Mouse (Mus musculus) left cerebral cortex, postnatal 14 days (tissue): Measurements from ENCODE around the gene Erp44. TPM values are rescaled to one million over a fixed set of nuclear protein-coding genes. Genes with fewer than 3 reads are reported as not detected.

Source experiments
- DNase-seq, 2 experiments: peaks; one replicate each; pipeline ENCODE4 v3.0.0; 2021 to 2022; ENCODE audit warnings: low spot score in 2 of 2, mixed read lengths in 1 of 2
- intact Hi-C: fragments of 180-260 bp; cut with DNase I; formaldehyde crosslinking; loops from one replicate; pipeline ENCODE4 v1.15.1; 2025
- long read RNA-seq, 2 experiments: library from polyadenylated mRNA; stranded (forward); transcript quantifications; one replicate each; pipeline ENCODE4 v2.0.0; 2021
- total RNA-seq, 2 experiments: library from RNA; stranded (reverse); gene quantifications; 2 replicates each; pipeline ENCODE4 v1.2.3; 2021

The Erp44 gene
- total RNA-seq = 10 to 100 TPM; 33.3 to 37.2 TPM
- long read RNA-seq, experiment 1, transcript Erp44-201 (12 exons, 2,624 nt) = major isoform, 55 of 64 reads
- long read RNA-seq, experiment 1, partial matches to known transcripts = 3 of 64 reads
- long read RNA-seq, experiment 1, other reads (novel, unspliced or antisense) = 6 of 64 reads
- long read RNA-seq, experiment 2, transcript Erp44-201 (12 exons, 2,624 nt) = major isoform, 41 of 45 reads
- long read RNA-seq, experiment 2, partial matches to known transcripts = 2 of 45 reads
- long read RNA-seq, experiment 2, other reads (novel, unspliced or antisense) = 2 of 45 reads

DNA sequence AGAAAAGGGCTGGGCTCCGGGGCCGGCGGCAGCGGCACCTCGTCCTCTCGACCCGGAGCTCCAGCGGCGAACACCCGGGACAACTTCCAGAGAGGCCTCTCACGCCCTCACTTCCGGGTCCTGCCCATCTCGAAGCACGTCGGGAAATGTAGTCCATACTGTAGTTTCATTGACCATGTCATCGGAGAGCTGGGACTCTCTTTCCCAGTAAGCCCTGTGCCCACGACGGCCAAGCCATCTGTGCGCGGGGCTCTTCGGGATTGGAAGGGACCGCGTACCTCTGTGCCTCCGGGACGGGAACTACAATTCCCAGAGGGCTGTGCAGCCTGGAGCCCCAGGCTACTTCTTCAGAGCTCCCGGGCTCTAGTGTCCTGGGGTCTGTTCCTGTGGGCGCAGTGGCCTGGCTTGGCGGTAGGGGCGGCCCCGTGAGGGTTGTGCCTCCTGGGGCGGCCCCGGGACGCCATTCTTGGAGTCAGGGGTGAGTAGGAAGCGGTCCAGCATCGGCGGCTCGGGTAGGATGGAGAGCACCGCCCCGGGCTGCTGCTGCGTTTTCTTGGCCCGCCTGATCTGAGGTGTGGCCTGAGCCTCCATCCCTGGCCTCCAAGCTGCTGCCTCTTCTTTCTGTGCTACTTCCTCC, at the start of gene Erp44, which contains the start of gene Invs:
TSS of gene Erp44 (minus strand) at position 61 of the 637 bp plus-strand sequence.
TSS of gene Invs (plus strand) at position 263 of the 637 bp plus-strand sequence.
- intact Hi-C loops = loop anchor here (10.0 kb wide), 2 partner anchors 95 to 205 kb away; no protein-coding TSS in a partner anchor
- peak; percentile 95 to 98 for DNase-seq

GRCm38 (mm10) chr4:48328042-48328441, 48.7 kb upstream of the Erp44 start:
- no peak for DNase-seq
- intact Hi-C loops = no loop called here

GRCm38 (mm10) chr4:48327192-48327591, 47.8 kb upstream of the Erp44 start:
- intact Hi-C loops = no loop called here
- peak in 1 of 2 experiments; percentile 7 for DNase-seq

DNA sequence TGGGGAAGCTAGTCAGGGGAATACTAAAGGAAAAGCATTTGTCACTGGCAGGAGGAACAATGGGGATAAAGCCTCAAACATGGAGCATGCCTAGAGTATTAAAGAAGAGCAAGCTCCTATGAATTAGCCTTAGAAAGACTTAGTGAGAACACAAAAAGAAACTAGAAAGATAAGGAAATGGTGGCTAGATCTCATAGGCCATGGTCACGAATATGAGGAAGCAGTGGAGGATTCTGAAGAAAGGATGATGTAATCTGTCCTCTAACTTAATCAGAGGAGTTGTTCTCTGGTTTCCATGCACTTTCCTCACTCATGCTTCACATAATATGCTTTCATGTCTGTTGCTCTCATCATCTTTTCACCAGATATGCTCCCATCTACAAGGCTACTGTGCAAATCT, 42.7 kb upstream of the Erp44 start:
- intact Hi-C loops = no loop called here
- DNase-seq = no peak

DNA sequence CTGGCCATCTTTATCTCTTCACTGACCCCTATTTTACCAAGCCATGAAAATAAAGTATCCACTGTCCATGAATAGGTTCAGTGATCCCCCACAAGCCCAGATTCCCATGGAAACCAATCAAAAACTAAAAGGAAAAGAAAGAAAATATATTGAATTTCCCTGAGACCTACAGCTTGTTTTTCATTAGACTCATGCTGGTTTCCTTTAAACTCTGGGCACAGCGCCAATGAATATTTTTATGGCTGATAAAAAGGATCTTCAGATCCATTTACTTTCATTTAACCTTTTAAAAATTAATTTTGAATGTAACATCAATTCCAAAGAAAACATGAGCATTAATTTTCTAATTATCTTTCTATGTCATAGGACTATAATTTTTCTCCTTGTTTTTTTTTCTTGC, 41.9 kb upstream of the Erp44 start:
- peak in 1 of 2 experiments; percentile 7 for DNase-seq
- intact Hi-C loops = no loop called here

GRCm38 (mm10) chr4:48316036-48316435, 36.7 kb upstream of the Erp44 start:
- intact Hi-C loops = no loop called here
- DNase-seq = peak in 1 of 2 experiments; percentile 6

DNA sequence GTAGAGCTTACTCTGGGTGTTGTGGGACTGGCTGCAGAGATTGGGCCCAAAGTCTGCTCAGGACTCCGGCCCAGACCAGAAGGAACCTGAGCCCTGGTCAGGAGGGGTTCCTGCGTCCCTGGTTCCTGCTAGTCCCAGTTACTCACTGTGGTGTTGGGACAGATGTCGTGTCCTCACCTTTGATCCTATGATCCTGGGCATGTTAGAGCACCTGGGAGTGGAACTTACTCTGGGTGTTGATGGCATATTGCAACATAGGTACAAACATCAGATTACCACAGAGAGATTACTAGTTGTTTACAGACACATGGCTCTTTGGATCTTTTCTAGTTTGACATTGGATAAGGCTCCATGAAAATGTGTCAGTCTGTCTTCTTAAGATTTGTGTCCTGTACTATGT, 35.5 kb upstream of the Erp44 start:
- intact Hi-C loops = no loop called here
- DNase-seq = no peak

DNA sequence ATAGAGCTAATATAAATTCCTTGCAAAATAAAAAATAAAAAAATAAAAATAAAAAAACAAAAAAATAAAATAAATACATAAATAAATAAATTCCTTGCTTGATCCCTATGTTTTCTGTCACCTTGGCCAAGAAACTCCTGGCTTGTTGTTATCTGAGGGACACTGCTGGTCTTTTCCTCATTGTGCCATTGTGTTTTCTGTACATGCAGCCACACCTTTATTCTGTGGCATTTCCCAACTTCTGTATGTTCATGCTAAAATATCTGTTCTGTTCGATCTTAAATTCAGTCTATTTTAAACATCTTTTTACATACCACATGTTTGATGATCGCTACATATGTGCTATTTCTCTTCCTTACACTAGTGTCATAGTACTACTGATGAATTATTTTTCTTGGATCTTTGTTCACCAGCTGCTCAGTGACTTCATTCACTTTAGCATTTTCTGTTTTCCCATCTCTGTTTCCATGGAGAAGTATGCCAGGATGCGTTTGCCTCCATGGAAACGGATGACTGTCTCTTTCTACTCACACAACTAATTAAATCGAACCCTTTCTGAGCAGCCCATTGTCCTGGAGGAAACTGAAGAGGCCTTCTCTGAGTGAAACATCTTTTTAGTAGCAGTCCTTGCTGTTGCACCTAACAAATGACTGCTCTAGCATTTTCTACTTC, 7.9 kb upstream of the Erp44 start:
- intact Hi-C loops = loop anchor here (10.0 kb wide), 1 partner anchor 88 kb away; no protein-coding TSS in a partner anchor

DNA sequence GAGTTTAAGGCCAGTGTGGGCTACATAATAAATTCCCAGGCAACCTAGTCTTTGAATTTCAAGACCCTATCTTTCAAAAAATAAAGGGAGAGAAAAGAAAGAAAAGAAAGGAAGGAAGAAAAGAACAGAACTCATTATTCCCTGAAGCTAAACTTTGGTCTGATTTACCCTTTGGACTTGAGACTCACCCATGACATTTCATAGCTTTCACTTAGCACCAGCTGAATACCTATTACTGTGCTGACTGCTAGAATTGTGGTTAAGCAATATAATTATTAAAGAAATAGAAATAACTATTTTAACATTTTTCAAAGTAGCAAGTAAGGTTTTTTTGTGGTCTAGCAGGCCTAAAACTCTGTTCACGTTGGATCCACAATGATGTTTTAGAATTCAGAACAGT, 1.8 kb upstream of the Erp44 start:
- no peak for DNase-seq
- intact Hi-C loops = loop anchor here (10.0 kb wide), 1 partner anchor 94 kb away; no protein-coding TSS in a partner anchor

More for the DNA sequence above, 7.9 kb upstream of the Erp44 start:
- peak; percentile 21 to 62 for DNase-seq

GRCm38 (mm10) chr4:48278757-48279497, 431 bp downstream of the Erp44 start:
- peak; percentile 24 to 31 for DNase-seq
- intact Hi-C loops = loop anchor here (10.0 kb wide), 1 partner anchor 204 kb away; no protein-coding TSS in a partner anchor

GRCm38 (mm10) chr4:48277011-48277410, 2.3 kb downstream of the Erp44 start:
- DNase-seq = no peak
- intact Hi-C loops = loop anchor here (10.0 kb wide), 1 partner anchor 202 kb away; no protein-coding TSS in a partner anchor

GRCm38 (mm10) chr4:48275736-48276135, 3.6 kb downstream of the Erp44 start:
- no peak for DNase-seq
- intact Hi-C loops = loop anchor here (10.0 kb wide), 1 partner anchor 201 kb away; no protein-coding TSS in a partner anchor

DNA sequence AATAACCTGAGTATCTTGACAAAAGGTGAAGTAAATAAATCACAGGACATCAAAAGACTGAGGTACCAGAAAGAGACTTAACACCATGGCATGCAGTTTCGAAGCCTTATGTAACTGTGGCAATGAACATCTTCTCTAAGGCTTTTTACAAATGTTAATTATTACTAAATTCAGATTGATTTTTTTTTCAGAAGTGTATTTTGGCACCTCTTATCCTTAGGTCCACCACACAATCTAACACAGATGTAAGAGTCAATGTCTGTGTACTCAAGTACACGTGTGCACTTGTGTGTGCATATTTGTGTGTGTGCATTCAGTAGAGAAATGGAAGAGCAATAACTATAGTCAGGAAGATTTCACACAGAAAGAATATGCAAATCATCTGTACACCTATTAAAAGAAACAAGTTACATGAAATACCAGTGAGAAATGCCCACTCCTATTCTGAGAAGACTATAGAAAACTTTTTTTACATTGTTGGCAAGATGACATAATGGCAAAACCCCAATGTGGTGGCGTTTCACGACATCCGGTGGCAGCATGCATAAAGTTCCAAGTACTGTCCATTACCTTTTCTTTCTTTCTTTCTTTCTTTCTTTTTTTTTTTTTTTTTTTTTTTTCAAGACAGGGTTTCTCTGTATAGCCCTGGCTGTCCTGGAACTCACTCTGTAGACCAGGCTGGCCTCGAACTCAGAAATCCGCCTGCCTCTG, 6.1 kb downstream of the Erp44 start:
- DNase-seq = peak in 1 of 2 experiments; percentile 20
- intact Hi-C loops = loop anchor here (10.0 kb wide), 1 partner anchor 198 kb away; no protein-coding TSS in a partner anchor

DNA sequence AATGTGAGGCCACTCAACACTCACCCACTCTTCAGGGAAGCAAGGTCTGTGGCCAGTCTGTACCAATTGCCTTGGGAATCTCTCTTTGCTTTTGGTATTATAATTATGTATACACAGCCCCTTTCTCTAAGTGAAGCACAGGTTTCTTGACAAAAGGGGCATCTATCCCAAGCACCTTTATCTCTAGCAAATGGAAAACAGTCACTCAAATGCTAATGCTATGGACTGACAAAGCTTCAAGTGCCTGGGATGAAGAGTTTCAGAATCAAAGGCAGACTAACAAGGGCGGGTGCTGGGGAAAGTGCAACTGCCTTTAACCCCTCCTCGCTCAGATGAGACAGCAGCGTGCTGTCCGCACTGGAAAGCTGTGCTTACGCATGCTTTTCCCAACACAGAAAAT, 7.5 kb downstream of the Erp44 start:
- intact Hi-C loops = loop anchor here (10.0 kb wide), 1 partner anchor 197 kb away; no protein-coding TSS in a partner anchor
- DNase-seq = no peak

GRCm38 (mm10) chr4:48270532-48270931, 8.8 kb downstream of the Erp44 start:
- intact Hi-C loops = loop anchor here (10.0 kb wide), 1 partner anchor 196 kb away; no protein-coding TSS in a partner anchor

GRCm38 (mm10) chr4:48268127-48268526, 11.2 kb downstream of the Erp44 start:
- intact Hi-C loops = no loop called here
- no peak for DNase-seq

More at GRCm38 (mm10) chr4:48270532-48270931, 8.8 kb downstream of the Erp44 start:
- no peak for DNase-seq

DNA sequence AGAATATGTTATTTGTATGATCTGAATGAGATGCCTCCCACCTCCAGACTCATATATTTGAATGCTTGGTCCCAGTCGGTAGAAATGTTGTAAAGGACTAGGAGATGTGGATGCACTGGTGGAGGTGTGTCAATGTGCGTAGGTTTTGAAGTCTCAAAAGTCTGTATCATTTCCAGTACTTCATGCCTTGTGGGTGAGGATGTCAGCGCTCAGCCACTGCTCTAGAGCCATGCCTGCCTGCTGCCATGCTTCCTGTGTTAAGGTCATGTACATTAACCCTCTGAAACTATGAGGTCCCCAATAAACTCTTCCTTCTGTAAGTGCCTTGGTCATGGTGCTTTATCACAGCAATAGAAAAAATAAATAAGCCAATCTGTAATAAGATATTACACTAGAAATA, 11.7 kb downstream of the Erp44 start:
- no peak for DNase-seq
- intact Hi-C loops = no loop called here

DNA sequence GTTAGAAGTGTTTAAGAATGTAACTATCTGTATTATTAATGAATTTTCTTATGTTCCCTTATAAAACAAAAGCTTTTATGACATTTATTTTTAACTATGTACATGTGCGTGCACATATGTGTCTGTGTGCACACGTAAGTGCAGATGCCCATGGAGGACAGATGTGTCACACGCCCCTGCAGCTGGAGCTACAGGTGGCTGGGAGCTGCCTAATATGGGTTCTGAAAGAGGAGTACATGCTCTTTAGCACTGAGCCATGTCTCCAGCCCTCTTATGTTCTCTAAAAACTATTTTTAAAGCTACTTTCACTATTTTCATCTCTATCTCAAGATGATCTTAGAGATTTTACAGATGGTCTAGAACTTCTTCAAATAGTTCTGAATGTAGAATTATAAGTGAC, 21.3 kb downstream of the Erp44 start:
- no peak for DNase-seq
- intact Hi-C loops = no loop called here
